34 mouse cellular contexts compared by ENCODE assay signal in the genomic region with DNA sequence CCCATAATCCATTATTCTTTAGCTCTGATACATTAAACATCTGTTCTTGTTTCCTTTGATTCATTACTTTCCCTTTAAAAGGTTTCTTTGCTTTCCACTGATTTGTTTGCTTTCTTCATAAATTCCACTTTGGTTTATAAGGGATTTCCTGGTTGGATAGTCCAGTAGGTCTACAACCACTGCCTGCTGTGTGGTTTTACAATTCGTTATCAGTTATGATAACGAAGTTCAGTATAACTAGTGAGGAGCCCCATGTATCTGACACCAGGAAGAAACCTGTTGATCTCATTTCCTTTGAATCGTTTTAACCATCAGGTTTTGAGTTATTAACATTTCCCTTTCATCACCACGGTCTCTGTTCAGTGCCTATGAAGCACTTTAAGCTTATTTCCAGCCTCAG.
"Had no signal": no experiment of that assay in that cellular context is flagged by ENCODE, and none has a peak within 500 bp of the region (broad histone marks: within the 10 kb centered on the region; RNA-seq: fewer than 3 reads in every experiment).

No protein-coding gene starts in this region.

- H3K4me2 ChIP-seq: heart, embryonic 11.5 days; heart, embryonic 12.5 days; heart, embryonic 13.5 days; heart, embryonic 15.5 days; hindbrain, embryonic 12.5 days; hindbrain, embryonic 13.5 days; hindbrain, embryonic 14.5 days; hindbrain, embryonic 15.5 days; kidney, embryonic 15.5 days had no signal

- H3K36me3 ChIP-seq: heart, embryonic 10.5 days; heart, embryonic 12.5 days; heart, embryonic 13.5 days; heart, embryonic 15.5 days; hindbrain, embryonic 10.5 days; hindbrain, embryonic 12.5 days; hindbrain, embryonic 13.5 days; hindbrain, embryonic 15.5 days; kidney, embryonic 15.5 days had no signal

- H3K9me3 ChIP-seq: heart, embryonic 10.5 days; heart, embryonic 12.5 days; heart, embryonic 13.5 days; heart, embryonic 15.5 days; hindbrain, embryonic 10.5 days; hindbrain, embryonic 12.5 days; hindbrain, embryonic 13.5 days; hindbrain, embryonic 15.5 days; kidney, embryonic 15.5 days had no signal

- H3K27ac ChIP-seq: heart, adult 2 months; heart, embryonic 10.5 days; heart, embryonic 13.5 days; heart, embryonic 15.5 days; hindbrain, embryonic 10.5 days; hindbrain, embryonic 12.5 days; hindbrain, embryonic 13.5 days; hindbrain, embryonic 14.5 days; hindbrain, embryonic 15.5 days; hindbrain, postnatal 0 days; kidney, embryonic 15.5 days; kidney, postnatal 0 days; layer of hippocampus, adult 2 months; left cerebral cortex, adult 2 months had no signal

- ATAC-seq: hindbrain, embryonic 16.5 days; hindbrain, postnatal 0 days; inflammation-experienced regulatory T-cells, adult 6 months had no signal

- DNase-seq: heart, adult 2 months; heart, postnatal 10 days; heart, postnatal 14 days; heart, postnatal 36 days; heart, postnatal 4 days; kidney, adult 11 months; kidney, adult 18-20 months; kidney, adult 2 months; kidney, adult 8-10 months; kidney, adult 9 months; kidney, postnatal 10 days; kidney, postnatal 14 days; kidney, postnatal 25 days; kidney, postnatal 36 days; kidney, postnatal 4 days; layer of hippocampus, adult 9-11 months; layer of hippocampus, postnatal 36 days had no signal

- H3K4me3 ChIP-seq: heart, adult 2 months; heart, embryonic 10.5 days; heart, embryonic 12.5 days; heart, embryonic 13.5 days; heart, embryonic 15.5 days; hindbrain, embryonic 10.5 days; hindbrain, embryonic 12.5 days; hindbrain, embryonic 13.5 days; hindbrain, embryonic 15.5 days; kidney, embryonic 15.5 days; layer of hippocampus, adult 2 months; left cerebral cortex, adult 2 months had no signal

- H3K27me3 ChIP-seq: heart, embryonic 12.5 days; heart, embryonic 13.5 days; heart, embryonic 15.5 days; hindbrain, embryonic 12.5 days; hindbrain, embryonic 13.5 days; hindbrain, embryonic 15.5 days; kidney, embryonic 15.5 days had no signal

- H3K9ac ChIP-seq: heart, embryonic 12.5 days; heart, embryonic 13.5 days; heart, embryonic 15.5 days; hindbrain, embryonic 12.5 days; hindbrain, embryonic 13.5 days; hindbrain, embryonic 14.5 days; hindbrain, embryonic 15.5 days; kidney, embryonic 15.5 days had no signal

- H3K4me1 ChIP-seq: heart, embryonic 10.5 days; heart, embryonic 12.5 days; heart, embryonic 13.5 days; heart, embryonic 15.5 days; hindbrain, embryonic 10.5 days; hindbrain, embryonic 12.5 days; hindbrain, embryonic 13.5 days; hindbrain, embryonic 15.5 days; kidney, embryonic 15.5 days had no signal
